Mouse (Mus musculus) embryonic stem cell, embryonic (primary cell): Measurements from ENCODE around the gene Natd1.

Source experiments
- CTCF ChIA-PET, 4 experiments: fragments of 300-600 bp in 2 of 4; fragments of 350-600 bp in 2 of 4; sonication (Branson Sonifier 250); formaldehyde crosslinking; loops; one replicate each; lab custom pipeline; 2022; ENCODE audit warnings: inconsistent platforms in 2 of 4; lab: Charles Lee
- POLR2A ChIA-PET, 4 experiments: fragments of 300-600 bp in 2 of 4; fragments of 350-600 bp in 2 of 4; sonication (Branson Sonifier 250); formaldehyde crosslinking; loops; one replicate each; lab custom pipeline; 2022; ENCODE audit warnings: antibody characterized with exemption in 4 of 4, inconsistent platforms in 1 of 4; lab: Charles Lee

Gene Natd1

DNA sequence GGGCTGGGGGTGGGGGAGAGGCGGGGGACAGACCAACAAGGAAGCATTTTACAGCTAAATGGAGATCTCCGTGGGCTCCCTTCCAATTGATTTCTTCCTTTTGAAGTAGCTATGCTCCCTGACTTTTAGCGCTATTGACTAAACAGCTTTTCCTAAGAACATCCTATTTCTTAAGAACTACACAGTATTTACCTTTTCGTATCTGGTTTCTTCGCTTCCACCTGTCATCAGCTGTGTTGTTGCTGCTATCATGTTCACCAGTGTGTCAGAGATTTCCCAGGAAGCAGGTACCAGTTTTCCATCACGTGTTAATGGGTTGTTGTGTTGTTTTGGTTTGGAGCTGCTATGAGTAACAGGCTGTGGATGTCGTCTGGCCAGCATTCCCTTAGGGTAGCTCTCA, at the start of gene Natd1:
Gene Natd1 (minus strand): TSS at position 260 of the 400 bp plus-strand sequence.
- POLR2A ChIA-PET, result interaction anchor here in 3 of 4 experiments (0.6 to 10.5 kb wide), 35 partner anchors 10 to 1404 kb away, joined by 3 to 105 read pairs (median 5); partner anchors contain the start of genes Map2k3 (in 3 of the 3), Dhrs7b (in 1 of the 3), Flii (in 1 of the 3) and Mief2 (in 1 of the 3)
- CTCF ChIA-PET, result interaction anchor here in 3 of 4 experiments (0.7 to 2.5 kb wide), 4 partner anchors 11 to 36 kb away, joined by 3 to 10 read pairs (median 8); partner anchors contain the start of gene Tmem11 (in 1 of the 3)

DNA sequence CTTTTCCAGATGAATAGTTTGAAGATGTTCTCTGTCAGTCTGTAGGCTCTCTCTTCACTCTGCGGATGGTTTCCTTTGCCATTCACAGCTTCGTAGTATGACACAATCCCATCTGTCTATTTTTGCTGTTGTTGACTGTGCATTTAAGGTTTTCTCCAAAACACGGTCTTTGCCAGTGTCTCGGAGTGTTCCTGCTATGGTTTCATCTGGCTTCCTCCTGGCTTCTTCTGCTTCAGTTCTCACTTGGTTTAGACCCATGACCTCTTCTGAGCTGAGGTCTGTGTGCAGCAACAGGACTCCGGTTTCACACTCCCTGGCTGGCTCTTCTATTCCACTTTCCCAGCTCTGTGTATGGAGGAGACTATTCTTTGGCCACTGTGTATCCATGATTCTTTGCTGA, 48.2 kb upstream of the Natd1 start:
- POLR2A ChIA-PET, result interaction anchor here in 1 of 4 experiments (1.1 kb wide), 1 partner anchor 9 kb away, joined by 3 read pairs; no protein-coding TSS in a partner anchor
- CTCF ChIA-PET, result interaction anchor here in 2 of 4 experiments (0.7 to 1.3 kb wide), 4 partner anchors 13 to 566 kb away, joined by 3 to 6 read pairs (median 4); no protein-coding TSS in a partner anchor

DNA sequence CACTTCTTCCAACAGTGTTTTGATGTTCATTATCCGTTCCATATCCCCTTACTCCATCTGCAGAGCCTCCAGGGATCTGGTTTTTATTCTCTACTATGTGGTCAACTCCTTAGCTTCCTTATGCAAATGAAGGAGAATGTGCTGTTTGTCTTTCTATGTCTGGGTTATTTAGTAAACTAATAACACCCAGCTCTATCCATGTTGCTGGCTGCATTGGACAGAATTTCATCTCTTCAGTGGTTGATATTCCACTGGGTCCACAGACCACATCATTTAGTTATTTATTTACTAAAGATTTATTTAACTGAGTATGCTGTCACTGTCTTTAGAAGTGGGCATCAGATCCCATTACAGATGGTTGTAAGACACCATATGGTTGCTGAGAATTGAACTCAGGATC, 46.6 kb upstream of the Natd1 start:
- ChIA-PET CTCF (interaction anchor here in 1 of 4 experiments (0.7 kb wide), 1 partner anchor 133 kb away, joined by 3 read pairs; no protein-coding TSS in a partner anchor), POLR2A (interaction anchor here in 2 of 4 experiments (0.6 to 1.0 kb wide), 2 partner anchors 9 to 451 kb away, joined by 4 to 6 read pairs; no protein-coding TSS in a partner anchor)

DNA sequence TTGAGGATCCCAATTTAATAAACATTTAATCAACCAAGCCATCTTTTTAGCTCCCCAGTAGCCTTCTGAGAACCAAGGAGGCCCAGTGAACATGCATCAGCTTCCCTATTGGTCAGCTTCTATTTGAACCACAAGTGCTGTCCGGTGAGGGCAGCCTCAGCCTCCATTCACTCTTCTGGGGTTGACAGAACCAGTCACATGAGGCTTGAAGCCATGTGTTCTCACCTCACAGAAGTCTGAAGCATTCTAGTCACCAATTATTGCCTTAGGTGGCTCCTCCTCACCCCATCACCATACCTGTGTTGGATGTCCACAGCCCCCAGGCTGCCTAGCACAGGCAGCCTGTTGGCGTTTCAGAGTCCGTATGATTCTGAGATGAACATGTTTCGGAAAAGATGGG, 44.4 kb upstream of the Natd1 start:
- ChIA-PET POLR2A (interaction anchor here in 1 of 4 experiments (1.3 kb wide), 1 partner anchor 9 kb away, joined by 3 read pairs; no protein-coding TSS in a partner anchor), CTCF (interaction anchor here in 1 of 4 experiments (0.9 kb wide), 1 partner anchor 18 kb away, joined by 4 read pairs; no protein-coding TSS in a partner anchor)

- ChIA-PET CTCF (interaction anchor here in 1 of 4 experiments (0.6 to 4.0 kb wide), 5 partner anchors 11 to 87 kb away, joined by 3 to 25 read pairs (median 4); partner anchors contain the start of gene Tmem11), POLR2A (interaction anchor here in 2 of 4 experiments (0.6 to 1.9 kb wide), 9 partner anchors 15 to 120 kb away, joined by 3 to 11 read pairs (median 4); partner anchors contain the start of gene Map2k3 (in 1 of the 2))
Observed at GRCm38 (mm10) chr11:60955621-60956383, 41.3 kb upstream of the Natd1 start.

GRCm38 (mm10) chr11:60954255-60955104, 39.9 kb upstream of the Natd1 start:
- ChIA-PET POLR2A (interaction anchor here in 3 of 4 experiments (0.6 to 1.4 kb wide), 6 partner anchors 9 to 139 kb away, joined by 3 to 5 read pairs (median 3); no protein-coding TSS in a partner anchor), CTCF (interaction anchor here (0.5 to 4.0 kb wide), 13 partner anchors 9 to 886 kb away, joined by 3 to 25 read pairs (median 3); no protein-coding TSS in a partner anchor)

GRCm38 (mm10) chr11:60953803-60954202, 39.3 kb upstream of the Natd1 start:
- ChIA-PET POLR2A (interaction anchor here in 3 of 4 experiments (0.6 to 2.9 kb wide), 12 partner anchors 9 to 139 kb away, joined by 3 to 12 read pairs (median 3); partner anchors contain the start of gene Map2k3 (in 1 of the 3)), CTCF (interaction anchor here (0.5 to 4.0 kb wide), 14 partner anchors 9 to 887 kb away, joined by 3 to 25 read pairs (median 3); no protein-coding TSS in a partner anchor)

DNA sequence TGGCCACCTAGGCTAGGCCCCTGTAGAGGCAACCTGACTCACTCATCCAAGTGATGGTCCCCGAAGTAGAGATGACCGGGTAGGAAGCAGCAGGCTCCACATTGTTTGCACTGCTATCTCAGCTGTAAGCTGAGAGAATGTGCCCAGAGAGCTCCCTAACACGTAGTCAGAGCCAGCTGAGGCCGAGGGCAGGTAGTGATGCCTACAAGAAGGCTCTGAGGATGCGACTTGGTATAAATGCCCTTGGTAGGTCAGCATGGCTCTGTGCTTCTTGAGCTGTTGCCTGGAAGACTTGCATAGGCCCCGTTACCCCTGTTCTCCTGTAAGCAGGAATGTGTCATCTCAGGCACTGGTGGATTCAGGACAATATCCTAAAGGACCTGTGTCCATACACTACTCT, 38.4 kb upstream of the Natd1 start:
- POLR2A ChIA-PET, result interaction anchor here in 2 of 4 experiments (0.8 to 2.9 kb wide), 14 partner anchors 10 to 161 kb away, joined by 3 to 12 read pairs (median 4); partner anchors contain the start of genes Map2k3 (in 1 of the 2) and Tmem11 (in 1 of the 2)
- CTCF ChIA-PET, result interaction anchor here in 1 of 4 experiments (0.6 to 1.2 kb wide), 4 partner anchors 59 to 194 kb away, joined by 3 read pairs; no protein-coding TSS in a partner anchor

DNA sequence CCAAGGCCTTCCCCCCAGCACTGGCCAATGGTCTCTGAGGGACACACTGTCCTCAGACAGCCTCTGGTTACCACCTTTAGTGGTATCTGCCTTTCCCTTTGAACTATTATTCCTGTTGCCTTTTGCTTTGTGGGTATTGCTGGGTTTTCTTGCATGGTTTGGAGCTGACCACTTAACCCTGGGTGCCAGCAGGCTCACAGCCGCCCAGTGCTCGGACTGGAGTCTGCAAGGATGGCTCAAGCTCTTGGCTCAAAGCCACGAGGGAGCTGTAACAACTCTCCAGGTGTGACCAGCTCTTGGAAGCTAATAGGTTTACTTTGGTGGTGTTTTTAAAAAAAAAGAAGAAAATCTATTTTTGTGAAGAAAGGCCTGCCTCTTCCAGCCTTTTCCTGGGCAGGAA, 37.8 kb upstream of the Natd1 start:
- ChIA-PET POLR2A (interaction anchor here in 3 of 4 experiments (0.6 to 2.9 kb wide), 17 partner anchors 9 to 252 kb away, joined by 3 to 12 read pairs (median 4); partner anchors contain the start of genes Map2k3 (in 2 of the 3) and Tmem11 (in 1 of the 3)), CTCF (interaction anchor here in 2 of 4 experiments (0.6 to 1.2 kb wide), 5 partner anchors 60 to 194 kb away, joined by 3 to 4 read pairs (median 3); no protein-coding TSS in a partner anchor)

GRCm38 (mm10) chr11:60951896-60952295, 37.3 kb upstream of the Natd1 start:
- ChIA-PET POLR2A (interaction anchor here in 3 of 4 experiments (0.6 to 2.9 kb wide), 13 partner anchors 9 to 251 kb away, joined by 3 to 12 read pairs (median 3); partner anchors contain the start of genes Map2k3 (in 2 of the 3) and Tmem11 (in 1 of the 3)), CTCF (interaction anchor here in 2 of 4 experiments (0.7 to 1.2 kb wide), 2 partner anchors 91 to 195 kb away, joined by 3 to 4 read pairs; no protein-coding TSS in a partner anchor)

GRCm38 (mm10) chr11:60945003-60945402, 30.5 kb upstream of the Natd1 start:
- ChIA-PET POLR2A (interaction anchor here in 3 of 4 experiments (0.6 to 6.1 kb wide), 8 partner anchors 10 to 66 kb away, joined by 3 to 76 read pairs (median 4); partner anchors contain the start of genes Map2k3 (in 2 of the 3) and Tmem11 (in 1 of the 3)), CTCF (interaction anchor here in 1 of 4 experiments (1.2 kb wide), 1 partner anchor 9 kb away, joined by 3 read pairs; no protein-coding TSS in a partner anchor)

DNA sequence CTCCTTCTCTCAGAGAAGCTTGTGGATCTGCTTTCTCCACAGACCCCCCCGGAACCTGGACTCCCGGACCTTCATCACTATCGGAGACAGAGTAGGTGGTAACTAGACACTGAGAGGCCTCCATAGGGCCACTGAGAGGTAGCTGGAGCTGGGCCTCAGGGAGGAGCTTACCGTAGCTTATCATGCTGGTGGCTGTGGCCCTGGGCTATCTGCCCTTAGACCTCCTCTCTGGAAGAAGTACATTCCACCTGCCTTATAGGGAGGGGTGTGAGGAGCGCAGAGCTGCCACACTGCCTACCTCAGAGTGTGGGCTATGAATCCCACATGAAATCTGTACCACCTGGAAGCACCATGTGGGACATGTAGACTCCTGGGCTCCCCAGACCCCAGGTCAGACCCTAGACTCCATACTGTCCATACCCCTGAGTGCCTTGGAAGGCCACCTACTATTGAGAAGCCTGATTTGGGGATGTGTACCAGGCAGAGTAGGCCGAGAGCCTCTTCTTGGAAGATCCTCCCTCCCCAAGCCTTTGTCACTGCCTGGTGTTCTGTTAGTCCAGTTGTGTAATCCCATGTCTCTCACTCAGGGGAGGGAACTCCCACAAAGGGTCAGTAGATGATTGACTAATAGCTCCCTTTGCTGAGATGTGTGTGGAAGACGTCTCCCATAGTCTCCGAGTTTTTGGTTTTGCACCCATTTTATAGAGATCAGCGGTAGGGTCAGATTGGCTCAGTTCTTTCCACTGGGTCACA, 27.9 kb upstream of the Natd1 start:
- POLR2A ChIA-PET, result interaction anchor here (0.5 to 6.1 kb wide), 18 partner anchors 10 to 1814 kb away, joined by 3 to 76 read pairs (median 4); partner anchors contain the start of genes Map2k3 (in 2 of the 4) and Natd1 (in 1 of the 4)

GRCm38 (mm10) chr11:60941370-60941769, 26.8 kb upstream of the Natd1 start:
- POLR2A ChIA-PET, result interaction anchor here (0.6 to 6.1 kb wide), 29 partner anchors 9 to 1039 kb away, joined by 3 to 76 read pairs (median 4); partner anchors contain the start of genes Map2k3 (in 4 of the 4) and Usp22 (in 1 of the 4)
- CTCF ChIA-PET, result interaction anchor here (0.5 to 2.0 kb wide), 8 partner anchors 12 to 556 kb away, joined by 3 to 8 read pairs (median 5); no protein-coding TSS in a partner anchor

More for the DNA sequence above, 27.9 kb upstream of the Natd1 start:
- CTCF ChIA-PET, result interaction anchor here in 2 of 4 experiments (1.1 to 1.9 kb wide), 3 partner anchors 15 to 18 kb away, joined by 4 to 6 read pairs (median 5); no protein-coding TSS in a partner anchor

DNA sequence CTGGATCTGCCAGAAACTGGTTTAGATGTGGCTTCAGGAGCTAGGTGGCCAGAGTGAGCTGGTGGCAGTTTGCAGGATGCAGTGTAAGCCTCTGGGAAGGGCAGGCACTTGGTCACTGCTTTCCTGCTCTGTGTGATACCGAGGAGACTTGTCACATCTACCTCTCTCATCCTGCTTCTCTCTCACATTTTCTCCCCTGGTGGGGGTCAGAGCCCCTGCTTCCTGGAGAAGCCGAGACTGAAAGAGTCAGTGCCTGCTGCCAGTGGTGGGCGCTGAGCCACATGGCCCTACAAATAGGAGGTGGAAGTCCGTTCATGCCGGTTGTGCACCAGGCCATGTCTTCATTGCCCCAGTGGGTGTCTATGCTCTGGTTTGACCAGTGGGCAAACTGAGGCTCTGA, 26.0 kb upstream of the Natd1 start:
- ChIA-PET POLR2A (interaction anchor here (0.6 to 6.1 kb wide), 16 partner anchors 8 to 404 kb away, joined by 3 to 76 read pairs (median 4); partner anchors contain the start of genes Map2k3 (in 4 of the 4) and Kcnj12 (in 1 of the 4)), CTCF (interaction anchor here in 2 of 4 experiments (0.9 to 2.0 kb wide), 3 partner anchors 13 to 35 kb away, joined by 3 to 4 read pairs (median 4); no protein-coding TSS in a partner anchor)

DNA sequence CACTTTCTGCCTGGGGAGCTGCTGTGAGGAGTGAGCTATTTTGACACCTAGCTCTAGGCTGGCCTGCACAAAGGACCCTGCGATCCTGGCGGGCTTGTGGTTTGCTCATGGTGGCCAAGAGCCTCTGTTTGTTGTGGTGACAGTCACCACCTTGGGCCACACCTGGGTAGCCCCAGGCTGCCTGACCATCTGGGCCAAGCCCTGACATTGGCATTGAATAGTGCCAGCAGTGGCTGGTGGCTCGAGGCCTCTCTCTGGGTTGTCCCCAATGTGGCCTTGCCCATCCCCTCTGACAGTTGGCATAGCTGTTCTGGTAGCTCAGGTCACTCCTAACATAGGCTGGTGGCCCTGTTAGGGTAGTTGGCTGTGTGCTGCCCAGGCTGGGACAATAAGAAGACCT, 24.9 kb upstream of the Natd1 start:
- CTCF ChIA-PET, result interaction anchor here in 2 of 4 experiments (0.5 to 2.0 kb wide), 4 partner anchors 12 to 37 kb away, joined by 3 to 4 read pairs (median 4); no protein-coding TSS in a partner anchor
- POLR2A ChIA-PET, result interaction anchor here in 3 of 4 experiments (0.5 to 6.1 kb wide), 7 partner anchors 8 to 416 kb away, joined by 3 to 76 read pairs (median 8); partner anchors contain the start of genes Map2k3 (in 2 of the 3), Kcnj12 (in 1 of the 3) and Natd1 (in 1 of the 3)
